Mouse (Mus musculus): Measurements from ENCODE around the gene Slc2a2.

DNA sequence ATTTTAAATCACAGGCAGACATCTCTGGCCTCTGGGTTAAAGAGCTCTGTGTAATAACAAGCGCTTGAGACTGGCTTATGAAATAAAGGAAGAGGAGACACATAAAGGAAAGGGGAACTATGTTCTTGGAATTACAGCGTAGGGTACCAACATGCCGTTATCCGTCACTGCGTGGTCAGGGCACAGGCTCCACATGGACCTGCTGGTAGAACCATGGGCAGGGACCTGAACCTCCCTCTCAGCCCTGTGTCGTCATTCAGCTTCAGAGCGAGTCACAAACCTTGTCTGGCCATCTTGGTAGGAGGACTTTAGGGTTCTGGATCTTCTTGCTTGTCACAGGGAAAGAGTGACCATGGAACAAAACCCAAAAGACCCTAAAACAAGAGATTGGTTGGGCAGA, 28.7 kb downstream of the Slc2a2 start:
- TF ChIP-seq CTCF (IDR thresholded peaks at IDR 0.05; ENCODE audit: low read depth) (no peak), EP300 (IDR thresholded peaks at IDR 0.05; ENCODE audit: low read depth) (no peak)
